Mouse (Mus musculus): ENCODE results near the gene Mybbp1a. TPM values are rescaled to one million over a fixed set of nuclear protein-coding genes. Genes with fewer than 3 reads are reported as not detected.

Gene Mybbp1a
- total RNA-seq, 2 experiments from 2014 or later, result 53.3 to 53.6 TPM

GRCm38 (mm10) chr11:72476074-72476625, 35.0 kb downstream of the Mybbp1a start:
- no peak for DNase-seq (ENCODE audit: low spot score in 2 of 2)

GRCm38 (mm10) chr11:72477182-72477581, 36.0 kb downstream of the Mybbp1a start:
- DNase-seq (ENCODE audit: low spot score in 2 of 2), result no peak

- no peak for DNase-seq (ENCODE audit: low spot score in 2 of 2)
Measured at GRCm38 (mm10) chr11:72477653-72478052, 36.5 kb downstream of the Mybbp1a start.

GRCm38 (mm10) chr11:72478228-72478627, 37.1 kb downstream of the Mybbp1a start:
- DNase-seq (ENCODE audit: low spot score in 2 of 2), result no peak

GRCm38 (mm10) chr11:72479499-72479898, 38.3 kb downstream of the Mybbp1a start:
- DNase-seq (ENCODE audit: low spot score in 2 of 2), result no peak

GRCm38 (mm10) chr11:72481313-72481712, 40.2 kb downstream of the Mybbp1a start:
- DNase-seq (ENCODE audit: low spot score in 2 of 2), result no peak

- DNase-seq (ENCODE audit: low spot score in 2 of 2), result no peak
Measured at GRCm38 (mm10) chr11:72481952-72482351, 40.8 kb downstream of the Mybbp1a start.

GRCm38 (mm10) chr11:72484549-72484948, 43.4 kb downstream of the Mybbp1a start:
- DNase-seq (ENCODE audit: low spot score in 2 of 2), result no peak

- peak in 1 of 2 experiments; percentile 49 for DNase-seq (ENCODE audit: low spot score in 2 of 2)
Measured at GRCm38 (mm10) chr11:72485157-72485556, 44.0 kb downstream of the Mybbp1a start.

- no peak for DNase-seq (ENCODE audit: low spot score in 2 of 2)
Measured at GRCm38 (mm10) chr11:72485960-72486359, 44.8 kb downstream of the Mybbp1a start.

GRCm38 (mm10) chr11:72487171-72487570, 46.0 kb downstream of the Mybbp1a start:
- DNase-seq (ENCODE audit: low spot score in 2 of 2), result no peak

GRCm38 (mm10) chr11:72487739-72488138, 46.6 kb downstream of the Mybbp1a start:
- no peak for DNase-seq (ENCODE audit: low spot score in 2 of 2)

GRCm38 (mm10) chr11:72488753-72489271, 47.7 kb downstream of the Mybbp1a start:
- DNase-seq (ENCODE audit: low spot score in 2 of 2), result peak; percentile 74 to 84

- no peak for DNase-seq (ENCODE audit: low spot score in 2 of 2)
Measured at GRCm38 (mm10) chr11:72489397-72489796, 48.2 kb downstream of the Mybbp1a start.

- peak; percentile 92 to 95 for DNase-seq (ENCODE audit: low spot score in 2 of 2)
Measured at GRCm38 (mm10) chr11:72489881-72490301, 48.7 kb downstream of the Mybbp1a start, which contains the start of gene Spns2. Gene Spns2, minus strand, starts transcription at chr11:72489904.

GRCm38 (mm10) chr11:72491130-72491960, 50.2 kb downstream of the Mybbp1a start:
- peak; percentile 70 to 71 for DNase-seq (ENCODE audit: low spot score in 2 of 2)

GRCm38 (mm10) chr11:72494046-72494988, 53.2 kb downstream of the Mybbp1a start:
- DNase-seq (ENCODE audit: low spot score in 2 of 2), result no peak

- DNase-seq (ENCODE audit: low spot score in 2 of 2), result no peak
Measured at GRCm38 (mm10) chr11:72496066-72496465, 54.9 kb downstream of the Mybbp1a start.

GRCm38 (mm10) chr11:72496775-72497174, 55.6 kb downstream of the Mybbp1a start:
- DNase-seq (ENCODE audit: low spot score in 2 of 2), result no peak

- no peak for DNase-seq (ENCODE audit: low spot score in 2 of 2)
Measured at GRCm38 (mm10) chr11:72497367-72497766, 56.2 kb downstream of the Mybbp1a start.

GRCm38 (mm10) chr11:72500139-72500538, 59.0 kb downstream of the Mybbp1a start:
- no peak for DNase-seq (ENCODE audit: low spot score in 2 of 2)

All from left cerebral cortex, adult 18-20 months (tissue).